Mouse (Mus musculus) cortical plate, adult 2 months (tissue): ENCODE measurements around the gene Tcea3. TPM values are rescaled to one million over a fixed set of nuclear protein-coding genes. Genes with fewer than 3 reads are reported as not detected.

Experiments
- H3K27ac ChIP-seq: fragments of 200-500 bp; 2 replicates; pipeline ENCODE4 v1.5.1; 2012; ENCODE audit warnings: low read length, control low read depth, inconsistent platforms; ENCODE audit not compliant: insufficient read depth
- H3K4me1 ChIP-seq: fragments of 200-500 bp; 2 replicates; pipeline ENCODE4 v1.6.1; 2011; ENCODE audit warnings: low read length; ENCODE audit not compliant: control insufficient read depth, insufficient read depth
- H3K4me3 ChIP-seq: fragments of 200-500 bp; 2 replicates; pipeline ENCODE4 v1.5.1; 2011; ENCODE audit warnings: mild to moderate bottlenecking, low read length, control low read depth; ENCODE audit not compliant: insufficient read depth
- CTCF ChIP-seq: fragments of 200-500 bp; IDR thresholded peaks from 2 replicates; pipeline ENCODE4 v1.5.1; 2011; ENCODE audit warnings: mild to moderate bottlenecking, control low read depth, low read length; ENCODE audit not compliant: insufficient read depth; ENCODE audit errors: extremely low read depth
- POLR2A ChIP-seq: fragments of 200-500 bp; IDR thresholded peaks from 2 replicates; pipeline ENCODE4 v1.6.1; 2011; ENCODE audit warnings: mild to moderate bottlenecking, low read length, control low read depth; ENCODE audit not compliant: insufficient read depth; ENCODE audit errors: extremely low read depth
- polyA plus RNA-seq: library from polyadenylated mRNA; depleted of rRNA; stranded (reverse); fragments of >200 nt; gene quantifications from 2 replicates; pipeline ENCODE4 v1.2.3, GENCODE M21; 2012

The Tcea3 gene
- polyA plus RNA-seq, 1 experiment = 0.92 TPM

GRCm38 (mm10) chr4:136285811-136286371 lies 38.4 kb downstream of the Tcea3 start:
- peaks cover 7% of the 10 kb centered on the region for H3K4me1 ChIP-seq
- peak overlapping the region; percentile 46 for H3K4me3 ChIP-seq
- H3K27ac ChIP-seq = peak overlapping the region; percentile 39
- peak; percentile 56; the same call in 1 of the 2 replicates for TF ChIP-seq POLR2A
- no peak for TF ChIP-seq CTCF

- Histone ChIP-seq H3K27ac (no peak overlapping the region), H3K4me3 (no peak overlapping the region), H3K4me1 (peaks cover 3% of the 10 kb centered on the region; the same call in 1 of the 2 replicates)
- TF ChIP-seq CTCF (no peak), POLR2A (no peak)
Observed at GRCm38 (mm10) chr4:136289918-136290780, 42.6 kb downstream of the Tcea3 start.

DNA sequence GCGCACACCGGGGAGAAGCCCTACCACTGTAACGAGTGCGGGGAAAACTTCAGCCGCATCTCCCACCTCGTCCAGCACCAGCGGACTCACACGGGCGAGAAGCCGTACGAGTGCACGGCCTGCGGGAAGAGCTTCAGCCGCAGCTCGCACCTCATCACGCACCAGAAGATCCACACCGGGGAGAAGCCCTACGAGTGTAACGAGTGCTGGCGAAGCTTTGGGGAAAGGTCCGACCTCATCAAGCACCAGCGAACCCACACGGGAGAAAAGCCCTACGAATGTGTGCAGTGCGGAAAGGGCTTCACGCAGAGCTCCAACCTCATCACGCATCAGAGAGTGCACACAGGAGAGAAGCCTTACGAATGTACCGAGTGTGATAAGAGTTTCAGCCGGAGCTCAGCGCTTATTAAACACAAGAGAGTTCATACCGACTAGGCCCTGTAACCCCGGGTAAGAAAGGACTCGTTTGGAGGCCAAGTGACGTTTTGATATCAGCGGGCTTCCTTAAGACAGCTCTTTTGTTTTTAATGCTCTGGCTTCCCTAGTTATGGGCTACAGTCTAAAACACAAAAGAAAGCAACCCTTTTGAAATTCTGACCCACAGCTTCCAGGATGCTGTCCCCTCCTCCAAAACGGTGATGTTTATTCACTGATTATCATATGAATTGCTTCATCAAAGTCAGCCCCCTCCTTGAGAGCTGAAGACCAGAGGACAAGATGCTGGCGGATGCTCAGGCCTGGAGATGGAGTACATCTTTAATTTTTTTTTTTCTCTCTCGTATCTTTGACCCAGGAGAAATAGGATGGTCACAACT lies 43.5 kb downstream of the Tcea3 start:
- Histone ChIP-seq H3K27ac (no peak overlapping the region), H3K4me3 (no peak overlapping the region), H3K4me1 (peaks cover 3% of the 10 kb centered on the region; the same call in 1 of the 2 replicates)
- no peak for TF ChIP-seq POLR2A

- H3K27ac ChIP-seq = no peak overlapping the region
- no peak overlapping the region for H3K4me3 ChIP-seq
- TF ChIP-seq POLR2A (no peak), CTCF (no peak)
- peaks cover under 1% of the 10 kb centered on the region; the same call in 1 of the 2 replicates for H3K4me1 ChIP-seq
Observed at GRCm38 (mm10) chr4:136291692-136292091, 44.2 kb downstream of the Tcea3 start.

- H3K27ac ChIP-seq = no peak overlapping the region
- TF ChIP-seq POLR2A = no peak
- TF ChIP-seq CTCF = no peak
- no peaks in the 10 kb centered on the region for H3K4me1 ChIP-seq
- H3K4me3 ChIP-seq = no peak overlapping the region
Observed at GRCm38 (mm10) chr4:136295941-136296340, 48.4 kb downstream of the Tcea3 start.

DNA sequence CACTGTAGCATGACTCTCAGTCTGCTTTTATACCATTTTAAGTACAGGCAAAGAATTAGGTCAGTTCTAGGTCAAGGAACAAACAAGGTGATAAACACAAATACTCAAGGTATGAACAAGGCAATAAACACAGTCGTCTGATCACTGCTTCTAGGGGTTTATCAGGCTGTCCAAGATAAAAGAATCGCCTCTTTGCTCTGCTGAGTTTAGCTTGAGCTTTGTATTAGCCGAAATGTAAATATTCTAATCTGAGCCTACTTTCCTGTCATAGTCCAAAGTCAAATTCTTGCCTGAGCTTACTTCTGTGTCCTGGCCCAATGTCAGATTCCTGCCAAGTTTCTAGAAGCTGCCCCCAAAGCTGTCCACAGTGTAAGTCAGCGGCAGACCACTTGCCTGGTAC lies 54.9 kb downstream of the Tcea3 start:
- Histone ChIP-seq H3K4me3 (no peak overlapping the region), H3K4me1 (no peaks in the 10 kb centered on the region), H3K27ac (no peak overlapping the region)
- TF ChIP-seq POLR2A (no peak), CTCF (no peak)

DNA sequence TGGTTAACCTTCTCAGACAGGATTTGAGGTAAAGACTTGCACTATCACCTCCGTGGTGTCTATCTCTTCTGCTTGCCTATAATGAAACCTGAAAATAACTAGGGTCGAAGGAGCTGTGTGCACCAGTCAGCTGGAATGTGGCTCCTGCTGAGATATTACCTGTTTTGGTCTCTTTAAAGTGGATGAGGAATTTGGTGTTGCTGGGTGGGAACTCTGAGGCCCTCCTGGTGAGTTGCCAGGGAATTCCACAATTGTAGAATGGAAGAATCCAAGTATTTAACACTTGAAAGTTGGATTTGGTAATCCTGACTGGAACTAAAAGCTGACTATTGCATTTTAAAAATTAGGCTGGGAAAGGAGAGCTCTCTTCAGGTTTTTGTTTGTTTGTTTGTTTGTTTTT lies 56.7 kb downstream of the Tcea3 start:
- Histone ChIP-seq H3K4me3 (no peak overlapping the region), H3K27ac (no peak overlapping the region), H3K4me1 (no peaks in the 10 kb centered on the region)
- TF ChIP-seq POLR2A (no peak), CTCF (no peak)

GRCm38 (mm10) chr4:136308355-136308754 lies 60.8 kb downstream of the Tcea3 start:
- TF ChIP-seq CTCF (no peak), POLR2A (no peak)
- Histone ChIP-seq H3K4me1 (peaks cover 4% of the 10 kb centered on the region), H3K4me3 (no peak overlapping the region), H3K27ac (no peak overlapping the region)

GRCm38 (mm10) chr4:136309780-136310179 lies 62.3 kb downstream of the Tcea3 start:
- H3K4me1 ChIP-seq = peaks cover 4% of the 10 kb centered on the region
- peak overlapping the region; percentile 87 for H3K4me3 ChIP-seq
- no peak overlapping the region for H3K27ac ChIP-seq
- no peak for TF ChIP-seq POLR2A
- no peak for TF ChIP-seq CTCF
